Mouse (Mus musculus) embryonic facial prominence, embryonic 11.5 days (tissue): ENCODE data around the gene Mtln. TPM values are rescaled to one million over a fixed set of nuclear protein-coding genes. Genes with fewer than 3 reads are reported as not detected.

Experiments used
- ATAC-seq: fragments of 200-750 bp; cut with Nextera tagmentation; replicated peaks from 2 replicates; pipeline ENCODE4 v1.8.0; 2017; ENCODE audit warnings: low read depth; ENCODE audit not compliant: insufficient number of reproducible peaks, low FRiP score, low TSS enrichment
- DNase-seq: peaks from one replicate; pipeline ENCODE4 v3.0.0-alpha.2; 2015; ENCODE audit warnings: low spot score
- H3K27ac ChIP-seq: fragments of 300-500 bp; sonication (generic); replicated peaks from 2 replicates; pipeline ENCODE4 v1.5.1; 2014; ENCODE audit warnings: mild to moderate bottlenecking, low read depth, low read length, control low read depth
- H3K27me3 ChIP-seq: fragments of 300-500 bp; sonication (generic); 2 replicates; pipeline ENCODE4 v1.6.1; 2014; ENCODE audit warnings: mild to moderate bottlenecking, low read length, moderate library complexity, mixed read lengths; ENCODE audit not compliant: control insufficient read depth, insufficient read depth
- H3K36me3 ChIP-seq: fragments of 300-500 bp; sonication (generic); replicated peaks from 2 replicates; pipeline ENCODE4 v1.6.1; 2014; ENCODE audit warnings: low read depth, mild to moderate bottlenecking, low read length, moderate library complexity, mixed read lengths; ENCODE audit not compliant: control insufficient read depth, insufficient read depth
- H3K4me1 ChIP-seq: fragments of 300-500 bp; sonication (generic); 2 replicates; pipeline ENCODE4 v1.6.1; 2014; ENCODE audit warnings: low read length, mixed read lengths; ENCODE audit not compliant: control insufficient read depth, insufficient read depth
- H3K4me2 ChIP-seq: fragments of 300-500 bp; sonication (generic); 2 replicates; pipeline ENCODE4 v1.6.1; 2014; ENCODE audit warnings: low read depth, mild to moderate bottlenecking, control low read depth, low read length, moderate library complexity
- H3K4me3 ChIP-seq: fragments of 300-500 bp; sonication (generic); 2 replicates; pipeline ENCODE4 v1.5.1; 2014; ENCODE audit warnings: low read depth, low read length, control low read depth
- H3K9ac ChIP-seq: fragments of 300-500 bp; sonication (generic); replicated peaks from 2 replicates; pipeline ENCODE4 v1.6.1; 2014; ENCODE audit warnings: mild to moderate bottlenecking, control low read depth, low read length
- H3K9me3 ChIP-seq: fragments of 300-500 bp; sonication (generic); replicated peaks from 2 replicates; pipeline ENCODE4 v1.6.1; 2016; ENCODE audit warnings: mild to moderate bottlenecking, low read length, inconsistent platforms, mixed read lengths; ENCODE audit not compliant: control insufficient read depth
- WGBS: fragments of 180-500 bp; shearing (Covaris S2); extraction: QIAGEN DNeasy Blood & Tissue Kit; methylation state at CpG from one replicate; pipeline ENCODE4 v1.1.7; 2014; 5-methylcytosine and 5-hydroxymethylcytosine counted together
- polyA plus RNA-seq: library from polyadenylated mRNA; unstranded; fragments of >200 nt; fragmentation: Nextera tagmentation; extraction: Ambion mirVana; gene quantifications from 2 replicates; pipeline ENCODE4 v1.2.1, GENCODE M21; 2014

Mtln gene
- polyA plus RNA-seq, 1 experiment from 2014 or later: 23.0 TPM

DNA sequence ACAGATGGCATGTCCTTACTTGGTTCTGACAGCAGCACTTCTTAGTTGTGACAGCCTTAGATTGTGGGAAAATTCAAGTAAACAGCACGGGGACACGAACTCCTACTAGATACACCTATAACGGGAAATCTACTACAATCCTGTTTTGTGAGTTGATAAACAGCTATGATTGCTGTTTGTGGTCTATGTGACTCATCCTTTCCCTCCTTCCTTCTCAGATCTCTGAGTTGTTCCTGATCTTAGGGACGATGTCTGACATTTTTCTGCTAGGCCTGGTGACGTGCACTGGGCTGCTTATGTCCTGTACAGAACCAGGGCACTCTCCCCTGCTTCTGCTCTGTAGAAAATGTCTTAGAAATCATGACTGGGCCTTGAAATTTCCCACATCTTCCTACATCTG, 30.7 kb downstream of the Mtln start:
- Histone ChIP-seq H3K27ac (no peak overlapping the region), H3K36me3 (no peaks in the 10 kb centered on the region), H3K9me3 (no peaks in the 10 kb centered on the region), H3K27me3 (no peaks in the 10 kb centered on the region), H3K4me2 (no peak overlapping the region), H3K9ac (no peak overlapping the region), H3K4me1 (no peaks in the 10 kb centered on the region), H3K4me3 (no peak overlapping the region)
- ATAC-seq: no peak
- no peak for DNase-seq
- 87% methylated on average over 5 of the region's 5 CpGs for WGBS

GRCm38 (mm10) chr2:127760429-127761000, 31.8 kb downstream of the Mtln start:
- Histone ChIP-seq H3K4me2 (no peak overlapping the region), H3K4me1 (no peaks in the 10 kb centered on the region), H3K27ac (no peak overlapping the region), H3K36me3 (no peaks in the 10 kb centered on the region), H3K9me3 (no peaks in the 10 kb centered on the region), H3K9ac (no peak overlapping the region), H3K27me3 (no peaks in the 10 kb centered on the region), H3K4me3 (no peak overlapping the region)
- ATAC-seq (no peak), DNase-seq (no peak)
- WGBS: 75% methylated on average over 10 of the region's 10 CpGs

DNA sequence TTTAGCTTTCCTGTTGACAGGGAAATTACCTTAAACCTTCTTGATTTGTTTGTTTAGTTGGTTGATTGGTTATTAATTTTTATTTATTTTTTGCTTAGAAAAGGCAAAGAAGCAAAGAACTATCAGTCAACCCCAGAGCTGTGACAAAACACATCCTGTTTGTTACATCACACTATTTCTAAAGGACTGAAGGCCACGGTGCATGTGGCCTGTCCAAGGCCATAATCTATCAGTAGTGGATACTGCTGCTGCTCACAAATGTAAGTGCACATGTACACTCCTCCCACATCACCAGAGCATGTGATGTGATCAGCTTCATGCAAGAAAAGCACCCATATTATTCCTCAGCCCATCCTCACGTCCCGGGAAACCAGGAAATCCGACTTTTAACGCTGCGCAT, 32.3 kb downstream of the Mtln start:
- ATAC-seq (no peak), DNase-seq (no peak)
- H3K9ac ChIP-seq: no peak overlapping the region
- no peaks in the 10 kb centered on the region for H3K4me1 ChIP-seq
- H3K4me2 ChIP-seq: no peak overlapping the region
- H3K36me3 ChIP-seq: no peaks in the 10 kb centered on the region
- 85% methylated on average over 6 of the region's 6 CpGs for WGBS
- H3K27ac ChIP-seq: no peak overlapping the region
- H3K4me3 ChIP-seq: no peak overlapping the region
- H3K27me3 ChIP-seq: no peaks in the 10 kb centered on the region
- H3K9me3 ChIP-seq: no peaks in the 10 kb centered on the region

DNA sequence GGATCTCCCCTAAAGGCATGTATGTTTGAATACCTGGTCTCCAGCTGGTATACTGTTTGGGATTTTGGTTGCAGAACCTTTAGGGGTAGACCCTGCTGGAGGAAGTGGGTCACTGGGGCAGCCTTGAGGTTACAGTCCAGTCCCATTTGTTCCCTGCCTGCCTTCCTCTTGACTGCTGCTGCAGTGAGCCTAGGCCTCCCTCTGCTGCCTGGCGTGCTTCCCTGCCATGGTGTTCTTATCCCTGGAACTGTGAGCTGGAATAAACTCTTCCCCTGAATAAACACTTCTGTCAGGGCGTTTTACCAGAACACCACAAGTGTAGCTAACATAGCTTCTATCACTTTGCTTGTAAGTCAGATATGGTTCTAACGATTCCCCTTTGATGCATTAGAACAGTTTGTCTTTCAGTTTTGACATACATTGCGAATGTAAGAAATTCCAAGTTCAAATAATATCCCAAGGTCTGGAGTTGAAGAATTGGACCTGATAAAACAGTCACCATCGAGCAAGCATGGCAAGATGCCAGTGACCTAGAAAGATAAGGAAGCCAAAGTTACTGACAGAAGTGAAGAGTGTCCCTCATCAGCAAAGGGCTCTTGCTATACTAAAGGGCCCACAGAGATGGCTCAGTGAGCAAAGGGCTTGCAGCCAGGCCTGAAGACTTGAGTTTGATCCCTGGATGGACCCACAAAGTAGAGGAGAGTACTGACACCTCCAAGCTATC, 33.0 kb downstream of the Mtln start:
- 82% methylated on average over 5 of the region's 5 CpGs for WGBS
- ATAC-seq (no peak), DNase-seq (no peak)
- H3K4me2 ChIP-seq: no peak overlapping the region
- H3K9ac ChIP-seq: no peak overlapping the region
- no peak overlapping the region for H3K27ac ChIP-seq
- H3K4me1 ChIP-seq: no peaks in the 10 kb centered on the region
- no peaks in the 10 kb centered on the region for H3K9me3 ChIP-seq
- no peaks in the 10 kb centered on the region for H3K36me3 ChIP-seq
- H3K27me3 ChIP-seq: no peaks in the 10 kb centered on the region
- no peak overlapping the region for H3K4me3 ChIP-seq

GRCm38 (mm10) chr2:127757171-127757570, 35.1 kb downstream of the Mtln start:
- ATAC-seq (no peak), DNase-seq (no peak)
- 46% methylated on average over 8 of the region's 8 CpGs for WGBS
- Histone ChIP-seq H3K27me3 (no peaks in the 10 kb centered on the region), H3K36me3 (no peaks in the 10 kb centered on the region), H3K4me2 (no peak overlapping the region), H3K9me3 (no peaks in the 10 kb centered on the region), H3K4me1 (no peaks in the 10 kb centered on the region), H3K4me3 (no peak overlapping the region), H3K9ac (no peak overlapping the region), H3K27ac (no peak overlapping the region)

- ATAC-seq (no peak), DNase-seq (no peak)
- Histone ChIP-seq H3K9ac (no peak overlapping the region), H3K27me3 (no peaks in the 10 kb centered on the region), H3K4me3 (no peak overlapping the region), H3K4me1 (no peaks in the 10 kb centered on the region), H3K9me3 (no peaks in the 10 kb centered on the region), H3K4me2 (no peak overlapping the region), H3K27ac (no peak overlapping the region), H3K36me3 (no peaks in the 10 kb centered on the region)
- WGBS: 97% methylated on average over 4 of the region's 4 CpGs
Observed at GRCm38 (mm10) chr2:127754113-127754512, 38.2 kb downstream of the Mtln start.

DNA sequence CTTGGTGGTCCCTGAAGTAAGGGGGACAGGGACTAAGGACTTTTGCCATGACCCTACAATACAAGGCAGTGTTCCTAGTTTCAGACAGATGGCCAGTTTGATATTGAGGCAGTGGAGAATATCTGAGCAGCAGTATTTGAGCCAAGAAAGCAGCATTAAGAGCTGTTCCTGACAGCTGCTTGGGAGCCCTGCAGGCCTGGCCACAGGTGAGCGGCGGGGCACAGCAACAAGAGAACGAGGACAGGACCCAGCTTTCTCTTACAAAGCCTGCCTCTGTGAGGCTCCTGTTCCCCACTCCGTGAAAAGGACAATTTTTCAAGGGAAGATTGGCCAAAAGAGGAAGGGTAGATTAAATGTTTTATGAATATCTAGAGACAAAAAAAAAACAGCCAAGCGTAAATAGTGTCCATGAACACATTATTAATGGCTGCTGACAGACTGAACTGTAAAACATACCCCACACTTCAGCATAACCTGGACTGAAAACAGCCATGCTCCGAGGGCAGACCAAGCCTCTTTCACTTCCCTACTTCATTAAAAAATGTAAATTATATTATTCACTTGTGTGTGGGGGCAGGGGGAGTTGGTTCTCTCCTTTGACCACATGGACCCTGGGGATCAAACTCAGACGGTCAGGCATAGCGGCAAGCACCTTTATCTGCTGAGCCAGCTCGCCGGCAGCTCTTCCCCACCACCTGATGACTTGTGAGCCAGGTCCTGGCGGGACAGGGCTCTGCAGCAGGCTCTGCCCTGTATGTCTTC, 40.3 kb downstream of the Mtln start:
- H3K9ac ChIP-seq: no peak overlapping the region
- ATAC-seq: no peak
- no peaks in the 10 kb centered on the region for H3K27me3 ChIP-seq
- no peak overlapping the region for H3K4me2 ChIP-seq
- H3K4me3 ChIP-seq: no peak overlapping the region
- no peak for DNase-seq
- WGBS: 85% methylated on average over 11 of the region's 11 CpGs
- H3K27ac ChIP-seq: no peak overlapping the region
- no peaks in the 10 kb centered on the region for H3K36me3 ChIP-seq
- no peaks in the 10 kb centered on the region for H3K9me3 ChIP-seq
- H3K4me1 ChIP-seq: no peaks in the 10 kb centered on the region

DNA sequence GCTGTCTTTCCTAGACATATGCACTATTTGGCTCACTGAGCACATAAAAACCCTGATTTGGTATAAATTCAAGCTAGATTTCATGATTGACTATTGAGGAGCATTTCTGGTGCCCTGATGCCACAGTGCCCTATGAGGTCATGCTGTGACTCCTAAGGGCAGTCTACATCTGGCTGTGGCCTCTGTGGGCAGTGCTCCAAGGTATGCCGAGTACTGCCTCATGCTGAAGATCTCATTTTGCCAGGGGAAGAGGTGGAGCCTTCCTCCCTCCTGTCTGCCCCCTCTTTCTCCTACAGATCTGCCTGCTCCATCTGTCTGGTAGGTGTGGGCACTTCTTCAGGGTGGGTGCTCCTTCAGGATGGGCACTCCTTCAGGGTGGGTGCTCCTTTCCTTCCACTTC, 42.9 kb downstream of the Mtln start:
- H3K9ac ChIP-seq: no peak overlapping the region
- ATAC-seq: no peak
- no peak overlapping the region for H3K4me2 ChIP-seq
- no peaks in the 10 kb centered on the region for H3K9me3 ChIP-seq
- H3K4me1 ChIP-seq: no peaks in the 10 kb centered on the region
- 71% methylated on average over 1 of the region's 1 CpGs for WGBS
- no peak overlapping the region for H3K4me3 ChIP-seq
- DNase-seq: no peak
- no peak overlapping the region for H3K27ac ChIP-seq
- no peaks in the 10 kb centered on the region for H3K36me3 ChIP-seq
- H3K27me3 ChIP-seq: no peaks in the 10 kb centered on the region
